Mouse (Mus musculus) megakaryocyte-erythroid progenitor cell, adult 5-6 weeks (primary cell): Measurements from ENCODE around the gene Zc3h7a. TPM values are rescaled to one million over a fixed set of nuclear protein-coding genes. Genes with fewer than 3 reads are reported as not detected.

Experiments
- ATAC-seq: replicated peaks from 2 replicates; pipeline ENCODE4 v1.8.0; 2016; ENCODE audit warnings: mild to moderate bottlenecking, inconsistent platforms; ENCODE audit not compliant: severe bottlenecking, poor library complexity, low FRiP score, low TSS enrichment
- total RNA-seq, 2 experiments: library from RNA; stranded (forward) in 1 of 2; stranded (reverse) in 1 of 2; fragments of 200-1000, 215-1000 nt in 1 of 2; fragments of >200 nt in 1 of 2; fragmentation: Nextera tagmentation in 1 of 2; gene quantifications; 2 replicates each; pipeline ENCODE4 v1.2.3; 2014 to 2017

The Zc3h7a gene
- total RNA-seq, 2 experiments from 2014 or later: 166 to 167 TPM

DNA sequence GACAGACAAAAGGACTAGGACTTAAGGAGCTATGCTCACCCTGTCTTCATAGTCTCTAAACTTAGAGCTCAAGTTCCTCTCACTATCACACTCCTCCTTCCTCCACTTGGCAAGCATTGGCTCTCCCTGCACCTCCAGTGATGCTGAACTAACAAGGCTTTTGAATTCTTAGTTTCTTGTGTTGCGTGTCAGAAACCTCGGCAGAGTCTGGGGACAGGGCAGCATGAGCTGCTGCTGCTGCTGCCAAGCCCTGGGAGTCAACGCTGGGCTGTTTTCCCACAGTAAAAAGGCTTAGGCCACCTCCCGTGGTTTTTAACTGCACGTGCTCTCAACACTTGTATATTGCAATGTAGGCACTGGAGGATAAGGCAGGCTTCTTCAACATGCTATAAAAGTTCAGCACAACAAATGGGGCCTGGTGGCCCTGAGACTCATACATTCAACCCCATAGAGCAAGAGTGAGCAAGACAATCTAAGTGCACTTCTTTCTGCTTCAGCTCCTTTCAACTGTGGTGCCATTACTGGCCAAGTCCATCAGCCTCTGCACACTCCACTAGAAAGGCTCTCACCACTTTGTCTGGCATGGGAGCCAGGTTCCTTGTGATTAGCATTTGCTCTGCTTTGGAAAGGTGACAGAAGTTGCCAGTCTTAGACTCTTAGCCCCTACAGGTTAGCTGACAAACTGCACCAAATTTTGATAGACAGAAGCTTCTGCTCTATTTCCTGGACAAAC, 89.2 kb downstream of the Zc3h7a start:
- ATAC-seq: peak; percentile 53

Other genes with a start within 250 kb of the Zc3h7a start
- gene Snn, start 115.4 kb downstream of the Zc3h7a start, total RNA-seq (2014; fragmentation: Nextera tagmentation): 0.52 and 7.4 TPM in 2 replicates
- 0.09 and 1.6 TPM in 2 replicates for gene Snn, start 115.4 kb downstream of the Zc3h7a start, total RNA-seq (2017)
- 5.4 and 6.6 TPM in 2 replicates for gene Litaf, start 110.2 kb downstream of the Zc3h7a start, total RNA-seq (2014; fragmentation: Nextera tagmentation)
- 6.9 and 9.4 TPM in 2 replicates for gene Litaf, start 110.2 kb downstream of the Zc3h7a start, total RNA-seq (2017)
- 22.6 and 27.1 TPM in 2 replicates for gene Txndc11, start 41.7 kb downstream of the Zc3h7a start, total RNA-seq (2014; fragmentation: Nextera tagmentation)
- gene Txndc11, start 41.7 kb downstream of the Zc3h7a start, total RNA-seq (2017): 21.2 and 27.5 TPM in 2 replicates
- gene Rsl1d1, start 26.9 kb upstream of the Zc3h7a start, total RNA-seq (2014; fragmentation: Nextera tagmentation): 227 and 307 TPM in 2 replicates
- gene Rsl1d1, start 26.9 kb upstream of the Zc3h7a start, total RNA-seq (2017): 385 and 428 TPM in 2 replicates
- 318 and 337 TPM in 2 replicates for gene Gspt1, start 77.9 kb upstream of the Zc3h7a start, total RNA-seq (2014; fragmentation: Nextera tagmentation)
- 184 and 328 TPM in 2 replicates for gene Gspt1, start 77.9 kb upstream of the Zc3h7a start, total RNA-seq (2017)
- gene Tnfrsf17, start 137.4 kb upstream of the Zc3h7a start, total RNA-seq (2014; fragmentation: Nextera tagmentation): not detected in 2 replicates
- gene Tnfrsf17, start 137.4 kb upstream of the Zc3h7a start, total RNA-seq (2017): not detected in 2 replicates
- gene Snx29, start 146.5 kb upstream of the Zc3h7a start, total RNA-seq (2014; fragmentation: Nextera tagmentation): 7.8 and 9.3 TPM in 2 replicates
- gene Snx29, start 146.5 kb upstream of the Zc3h7a start, total RNA-seq (2017): 5.4 and 6.1 TPM in 2 replicates